Mouse (Mus musculus) heart, embryonic 15.5 days (tissue): ENCODE data around the gene Vrk3. TPM values are rescaled to one million over a fixed set of nuclear protein-coding genes. Genes with fewer than 3 reads are reported as not detected.
A peak's percentile ranks its signal among the peaks of the same experiment; 100 is the strongest.
"Not testable (repeated sequence)": the region's sequence is repeated elsewhere in the genome, so short reads cannot be mapped to it uniquely, and the experiment has no call there.

Experiments
- ATAC-seq: fragments of 200-750 bp; cut with Nextera tagmentation; replicated peaks from 2 replicates; pipeline ENCODE4 v1.8.0; 2017; ENCODE audit warnings: low read depth, moderate TSS enrichment; ENCODE audit not compliant: insufficient number of reproducible peaks, insufficient read depth, low FRiP score
- H3K27ac ChIP-seq: fragments of 300-500 bp; sonication (generic); 2 replicates; pipeline ENCODE4 v1.5.1; 2015; ENCODE audit warnings: mild to moderate bottlenecking, inconsistent platforms
- H3K27me3 ChIP-seq: fragments of 300-500 bp; sonication (generic); 2 replicates; pipeline ENCODE4 v1.6.1; 2015; ENCODE audit warnings: inconsistent platforms
- H3K36me3 ChIP-seq: fragments of 300-500 bp; sonication (generic); 2 replicates; pipeline ENCODE4 v1.6.1; 2015; ENCODE audit warnings: mild to moderate bottlenecking, inconsistent platforms
- H3K4me1 ChIP-seq: fragments of 300-500 bp; sonication (generic); replicated peaks from 2 replicates; pipeline ENCODE4 v1.6.1; 2015; ENCODE audit warnings: inconsistent platforms
- H3K4me2 ChIP-seq: fragments of 300-500 bp; sonication (generic); 2 replicates; pipeline ENCODE4 v1.6.1; 2015; ENCODE audit warnings: inconsistent platforms, mild to moderate bottlenecking, moderate library complexity
- H3K4me3 ChIP-seq: fragments of 300-500 bp; sonication (generic); 2 replicates; pipeline ENCODE4 v1.5.1; 2015; ENCODE audit warnings: mild to moderate bottlenecking, inconsistent platforms
- H3K9ac ChIP-seq: fragments of 300-500 bp; sonication (generic); 2 replicates; pipeline ENCODE4 v1.6.1; 2015; ENCODE audit warnings: mild to moderate bottlenecking, inconsistent platforms
- H3K9me3 ChIP-seq: fragments of 300-500 bp; sonication (generic); replicated peaks from 2 replicates; pipeline ENCODE4 v1.6.1; 2016; ENCODE audit warnings: inconsistent platforms
- WGBS: fragments of 180-500 bp; shearing (Covaris S2); methylation state at CpG from one replicate; pipeline ENCODE4 v1.1.7; 2015; ENCODE audit warnings: mixed read lengths; 5-methylcytosine and 5-hydroxymethylcytosine counted together
- polyA plus RNA-seq: library from polyadenylated mRNA; unstranded; fragments of >200 nt; fragmentation: Nextera tagmentation; extraction: Ambion mirVana; gene quantifications from 2 replicates; pipeline ENCODE4 v1.2.1, GENCODE M21; 2015

Vrk3 gene
- polyA plus RNA-seq: 32.7 and 34.0 TPM in 2 replicates

DNA sequence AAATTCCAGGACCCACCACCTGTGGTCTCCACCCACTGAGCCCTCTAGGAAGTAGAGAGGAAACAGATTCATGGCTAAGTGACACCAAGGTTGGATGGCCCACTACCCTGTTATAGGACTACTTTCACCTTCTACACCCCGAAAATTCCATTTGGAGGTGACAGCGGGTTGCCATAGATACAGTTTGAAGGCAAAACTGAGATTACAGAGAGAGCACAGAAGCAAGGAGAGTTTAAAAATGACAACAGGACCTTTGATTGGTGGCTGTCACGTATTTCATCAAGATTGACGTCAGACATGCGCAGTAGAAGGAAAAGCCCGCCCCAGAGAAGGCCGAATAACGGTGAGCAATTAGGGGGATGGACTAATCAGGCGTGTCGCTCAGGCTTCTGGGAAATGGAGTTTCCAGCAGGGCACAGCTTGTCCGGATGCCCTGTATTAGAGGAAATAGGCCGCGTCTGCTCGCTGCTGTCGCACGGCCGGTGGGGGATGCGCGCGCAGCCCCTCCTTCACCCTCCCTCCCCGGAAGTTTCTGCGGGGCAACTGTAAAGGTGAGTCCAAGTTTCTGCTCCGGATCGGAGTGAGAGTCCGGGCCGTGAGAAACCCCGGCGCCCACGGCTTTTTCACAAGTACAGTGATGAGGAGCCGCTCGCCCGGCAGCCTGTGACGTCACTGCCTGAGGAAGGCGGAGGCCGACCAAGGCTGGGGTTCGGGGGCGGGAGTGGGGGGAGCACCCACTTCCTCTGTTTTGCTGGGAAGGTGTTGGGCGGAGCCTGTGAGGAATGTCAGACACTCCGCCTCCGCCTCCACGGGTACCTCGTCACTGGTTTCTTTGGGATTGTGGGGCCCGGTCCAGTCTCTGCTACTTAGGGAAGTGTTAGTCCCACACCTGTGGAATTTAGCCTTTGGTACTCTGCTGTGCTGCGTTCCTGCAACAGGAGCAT lies at the start of gene Vrk3:
Gene Vrk3 (plus strand): TSS at position 313 of the 944 bp plus-strand sequence.
- Histone ChIP-seq H3K27ac (peak within 1 kb of the TSS; percentile 88), H3K4me3 (peak within 1 kb of the TSS; percentile 73), H3K27me3 (no peaks in the 10 kb centered on the region), H3K4me1 (peaks cover 25% of the 10 kb centered on the region), H3K9me3 (no peaks in the 10 kb centered on the region), H3K4me2 (peak within 1 kb of the TSS; percentile 69), H3K36me3 (peaks cover 12% of the 10 kb centered on the region), H3K9ac (peak within 1 kb of the TSS; percentile 74)
- under 1% methylated on average over 44 of the region's 44 CpGs for WGBS
- peak; percentile 99 for ATAC-seq

DNA sequence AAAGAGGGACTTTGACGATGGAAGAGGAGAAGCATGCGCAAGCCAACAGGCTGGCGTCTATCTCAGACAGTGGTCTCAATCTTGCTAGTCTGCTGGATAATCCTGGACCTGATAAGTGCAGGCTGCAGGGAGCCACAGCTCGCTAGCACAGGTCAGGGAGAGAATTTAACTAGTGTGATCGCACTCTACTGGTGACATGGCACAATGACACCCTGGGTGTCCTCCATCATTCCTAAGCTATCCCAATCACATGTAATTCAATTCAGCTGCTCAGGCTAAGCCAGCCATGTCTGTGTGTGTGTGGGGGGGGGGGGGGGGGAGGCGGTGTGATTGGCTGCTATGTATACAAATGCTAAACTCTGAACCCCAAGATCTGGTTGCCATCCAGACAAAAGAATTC lies 46.3 kb upstream of the Vrk3 start:
- no peak overlapping the region for H3K4me3 ChIP-seq
- no peak overlapping the region for H3K27ac ChIP-seq
- no peak for ATAC-seq
- no peak overlapping the region for H3K4me2 ChIP-seq
- no peaks in the 10 kb centered on the region for H3K36me3 ChIP-seq
- H3K9me3 ChIP-seq: no peaks in the 10 kb centered on the region
- H3K4me1 ChIP-seq: peaks cover 12% of the 10 kb centered on the region
- 0 out of 2 replicates have a peak, but pooled peaks cover 2% of the 10 kb centered on the region for H3K27me3 ChIP-seq
- no peak overlapping the region for H3K9ac ChIP-seq
- 7% methylated on average over 6 of the region's 6 CpGs for WGBS

DNA sequence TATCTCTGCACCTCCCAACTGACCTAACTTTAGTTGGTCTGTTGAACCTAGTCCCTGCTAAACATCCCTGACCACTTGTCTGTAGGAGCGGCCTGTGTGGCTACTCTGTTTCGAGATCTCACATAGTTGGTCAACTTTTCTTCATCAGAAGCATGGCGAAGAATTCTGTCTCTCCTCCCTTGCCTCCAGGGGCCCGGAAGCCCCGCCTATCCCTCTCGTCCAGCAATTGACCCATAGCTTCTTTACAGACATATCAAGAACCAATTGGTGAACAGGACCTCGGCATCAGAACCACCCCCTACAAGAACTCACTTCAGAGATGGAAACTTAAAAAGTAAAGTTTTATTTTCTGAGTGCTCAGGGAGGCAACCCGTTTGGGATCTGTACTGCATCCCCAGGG lies 45.2 kb upstream of the Vrk3 start:
- 65% methylated on average over 8 of the region's 8 CpGs for WGBS
- Histone ChIP-seq H3K4me3 (no peak overlapping the region), H3K9me3 (no peaks in the 10 kb centered on the region), H3K36me3 (no peaks in the 10 kb centered on the region), H3K4me1 (0 out of 2 replicates have a peak, but pooled peaks cover 2% of the 10 kb centered on the region), H3K27me3 (0 out of 2 replicates have a peak, but pooled peaks cover 2% of the 10 kb centered on the region), H3K4me2 (no peak overlapping the region), H3K27ac (no peak overlapping the region), H3K9ac (no peak overlapping the region)
- no peak for ATAC-seq

DNA sequence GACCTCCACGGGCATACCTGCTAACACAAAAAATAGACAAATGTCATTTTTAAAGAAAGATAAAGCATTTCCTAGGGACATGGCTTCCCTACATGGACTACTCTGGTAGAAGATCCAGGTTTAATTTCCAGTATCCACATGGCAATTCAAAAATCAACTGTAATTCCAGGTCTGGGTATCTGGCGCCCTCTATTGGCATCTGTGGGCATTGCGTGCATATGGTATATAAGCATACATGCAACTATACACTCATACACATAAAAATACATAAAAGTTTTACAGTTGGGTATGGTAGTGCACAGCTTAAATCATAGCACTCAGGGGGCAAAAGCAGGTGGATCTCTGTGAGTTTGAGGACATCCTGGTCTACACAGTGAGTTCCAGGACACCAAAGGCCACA lies 43.9 kb upstream of the Vrk3 start:
- Histone ChIP-seq H3K36me3 (no peaks in the 10 kb centered on the region), H3K9ac (no peak overlapping the region), H3K27me3 (no peaks in the 10 kb centered on the region), H3K4me2 (no peak overlapping the region), H3K4me3 (no peak overlapping the region), H3K4me1 (0 out of 2 replicates have a peak, but pooled peaks cover 2% of the 10 kb centered on the region), H3K27ac (no peak overlapping the region), H3K9me3 (no peaks in the 10 kb centered on the region)
- no peak for ATAC-seq
- WGBS: 52% methylated on average over 3 of the region's 3 CpGs

DNA sequence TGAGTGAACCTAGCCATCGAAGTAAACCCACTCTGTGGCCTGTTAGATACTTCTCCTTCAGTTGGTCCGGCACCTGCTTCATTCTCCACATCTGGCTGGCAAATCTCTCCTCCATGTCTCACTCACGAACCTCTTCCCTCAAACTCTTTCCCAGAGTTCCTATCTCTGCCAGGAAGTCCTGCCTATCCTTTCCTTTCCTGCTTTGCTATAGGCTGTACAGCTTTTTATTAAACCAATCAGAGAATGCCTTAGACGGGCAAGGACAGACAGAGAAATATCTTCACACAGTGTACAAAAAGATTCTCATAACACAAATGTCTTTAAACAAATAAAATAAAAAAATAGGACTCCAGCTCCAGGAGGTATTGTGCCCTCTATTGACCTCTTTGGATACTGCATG lies 43.1 kb upstream of the Vrk3 start:
- no peak for ATAC-seq
- Histone ChIP-seq H3K9ac (no peak overlapping the region), H3K4me3 (no peak overlapping the region), H3K36me3 (no peaks in the 10 kb centered on the region), H3K4me1 (0 out of 2 replicates have a peak, but pooled peaks cover 2% of the 10 kb centered on the region), H3K27me3 (no peaks in the 10 kb centered on the region), H3K9me3 (no peaks in the 10 kb centered on the region), H3K4me2 (no peak overlapping the region), H3K27ac (no peak overlapping the region)
- WGBS: 82% methylated on average over 4 of the region's 4 CpGs

DNA sequence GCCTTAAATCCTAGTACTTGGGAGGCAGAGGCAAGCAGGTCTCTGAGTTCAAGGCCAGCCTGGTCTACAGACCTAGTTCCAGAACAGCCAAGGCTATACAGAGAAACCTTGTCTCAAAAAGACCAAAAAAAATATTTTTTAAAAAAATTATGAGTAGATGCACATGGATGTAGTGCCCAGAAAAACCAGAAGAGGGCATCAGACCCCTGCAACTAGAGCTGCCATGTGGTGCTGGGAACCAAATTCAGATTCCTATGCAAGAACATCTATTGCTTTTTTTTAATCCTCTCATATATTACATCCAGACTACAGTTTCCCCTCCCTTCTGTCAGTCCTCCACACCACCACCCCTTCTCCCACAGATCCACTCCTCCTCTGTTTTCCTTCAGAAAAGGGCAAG lies 41.9 kb upstream of the Vrk3 start:
- no peaks in the 10 kb centered on the region for H3K9me3 ChIP-seq
- no peak overlapping the region for H3K27ac ChIP-seq
- no peak overlapping the region for H3K4me2 ChIP-seq
- no peak overlapping the region for H3K4me3 ChIP-seq
- no peak for ATAC-seq
- no peaks in the 10 kb centered on the region for H3K27me3 ChIP-seq
- H3K9ac ChIP-seq: no peak overlapping the region
- H3K36me3 ChIP-seq: no peaks in the 10 kb centered on the region
- 0 out of 2 replicates have a peak, but pooled peaks cover 2% of the 10 kb centered on the region for H3K4me1 ChIP-seq

DNA sequence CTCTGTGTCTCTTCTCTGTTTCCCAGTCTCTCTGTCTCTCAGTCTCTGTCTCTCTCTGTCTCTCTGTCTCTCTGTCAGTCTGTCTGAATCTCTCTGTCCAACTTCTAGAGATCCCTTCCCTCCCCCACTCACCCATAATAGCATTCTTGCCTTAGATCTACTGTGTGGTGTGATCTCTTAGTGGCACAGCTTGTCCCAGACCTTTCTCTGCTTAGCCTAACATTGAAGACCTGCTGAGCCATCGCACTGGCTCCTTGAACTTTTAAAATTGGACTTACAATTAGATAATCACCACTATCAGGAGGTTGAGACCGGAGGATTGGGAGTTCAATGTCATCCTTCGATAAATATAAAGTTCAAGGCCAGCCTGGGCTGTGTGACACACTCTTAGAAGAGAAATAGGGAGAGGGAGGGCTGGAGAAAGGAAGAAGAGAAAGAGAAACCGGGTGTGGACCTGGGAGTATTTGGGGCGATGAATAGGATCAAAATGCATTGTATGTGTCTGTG lies 41.0 kb upstream of the Vrk3 start:
- 81% methylated on average over 5 of the region's 5 CpGs for WGBS
- ATAC-seq: no peak
- H3K9me3 ChIP-seq: no peaks in the 10 kb centered on the region

DNA sequence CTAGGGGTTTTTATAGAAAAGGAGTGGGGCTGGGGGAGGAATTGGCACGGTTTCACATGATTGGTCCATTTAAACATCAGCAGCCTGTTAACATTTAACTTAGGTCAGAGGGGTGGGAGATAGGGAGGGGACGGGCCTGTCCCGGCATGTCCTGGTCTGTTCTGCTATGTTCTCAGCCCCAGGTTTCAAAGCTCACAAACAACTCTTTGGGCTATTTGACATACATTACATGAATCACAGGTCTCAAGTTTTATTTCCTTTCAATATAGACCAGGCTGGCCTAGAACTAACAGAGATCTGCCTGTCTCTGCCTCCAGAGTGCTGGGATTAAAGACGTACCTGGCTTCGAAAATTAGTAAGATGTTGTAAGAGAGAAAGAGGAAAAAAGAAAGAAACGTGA lies 40.1 kb upstream of the Vrk3 start:
- not testable (repeated sequence) for H3K36me3 ChIP-seq, H3K4me3 ChIP-seq, H3K9ac ChIP-seq, H3K27me3 ChIP-seq, H3K4me1 ChIP-seq, ATAC-seq, H3K4me2 ChIP-seq, H3K9me3 ChIP-seq, H3K27ac ChIP-seq
- WGBS: 76% methylated on average over 6 of the region's 6 CpGs

More for the DNA sequence above, 41.0 kb upstream of the Vrk3 start:
- H3K4me3 ChIP-seq: no peak overlapping the region
- no peaks in the 10 kb centered on the region for H3K27me3 ChIP-seq
- H3K36me3 ChIP-seq: no peaks in the 10 kb centered on the region
- H3K27ac ChIP-seq: no peak overlapping the region
- H3K4me2 ChIP-seq: no peak overlapping the region
- H3K4me1 ChIP-seq: no peaks in the 10 kb centered on the region
- H3K9ac ChIP-seq: no peak overlapping the region

DNA sequence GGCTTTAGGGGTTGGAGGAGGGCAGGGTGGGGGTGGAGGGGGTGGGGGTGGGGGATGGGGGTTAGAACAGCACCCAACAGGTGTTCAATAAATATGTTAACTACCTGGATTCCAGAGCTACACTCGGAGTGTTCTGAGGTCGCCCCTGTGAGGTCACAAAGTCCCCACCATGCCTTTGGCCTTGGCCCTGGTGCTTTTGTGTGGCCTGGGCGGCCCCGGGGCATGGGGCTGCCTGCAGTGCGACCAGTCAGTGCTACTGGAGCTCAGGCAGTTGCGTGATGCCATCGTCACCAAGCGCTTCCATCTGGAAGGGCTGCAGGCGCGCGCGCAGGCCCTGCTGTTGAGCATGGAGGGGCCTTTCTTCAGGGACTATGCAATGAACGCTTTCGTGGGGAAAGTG lies 39.6 kb upstream of the Vrk3 start, which contains the start of gene Izumo2:
Gene Izumo2 (plus strand): TSS at position 169 of the 400 bp plus-strand sequence.
- WGBS: 76% methylated on average over 14 of the region's 14 CpGs
- no peak within 1 kb of the TSS for H3K4me2 ChIP-seq
- H3K27ac ChIP-seq: no peak within 1 kb of the TSS
- no peaks in the 10 kb centered on the region for H3K27me3 ChIP-seq
- ATAC-seq: no peak
- H3K4me1 ChIP-seq: no peaks in the 10 kb centered on the region
- H3K36me3 ChIP-seq: no peaks in the 10 kb centered on the region
- H3K9ac ChIP-seq: no peak within 1 kb of the TSS
- no peak within 1 kb of the TSS for H3K4me3 ChIP-seq
- H3K9me3 ChIP-seq: no peaks in the 10 kb centered on the region

DNA sequence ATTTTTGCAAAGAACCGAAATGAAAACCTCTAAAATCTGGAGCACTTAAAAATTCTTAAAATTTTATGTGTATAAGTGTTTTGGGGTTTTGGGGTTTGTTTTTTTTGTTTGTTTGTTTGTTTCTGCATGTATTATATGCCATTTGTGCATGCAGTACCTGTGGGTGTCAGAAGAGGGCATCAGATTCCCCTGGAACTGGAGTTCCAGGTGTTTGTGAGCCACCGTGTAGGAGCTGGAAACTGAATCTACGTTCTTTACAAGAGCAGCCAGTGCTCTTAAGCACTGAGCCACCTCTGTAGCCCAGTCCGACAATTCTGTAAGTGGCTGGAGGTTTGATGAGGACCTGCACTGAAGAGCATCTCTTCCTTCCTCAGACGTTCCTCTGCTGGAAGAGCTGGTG lies 38.3 kb upstream of the Vrk3 start:
- no peaks in the 10 kb centered on the region for H3K9me3 ChIP-seq
- H3K4me3 ChIP-seq: no peak overlapping the region
- no peaks in the 10 kb centered on the region for H3K27me3 ChIP-seq
- H3K36me3 ChIP-seq: no peaks in the 10 kb centered on the region
- 73% methylated on average over 5 of the region's 5 CpGs for WGBS
- H3K27ac ChIP-seq: no peak overlapping the region
- H3K9ac ChIP-seq: no peak overlapping the region
- no peak overlapping the region for H3K4me2 ChIP-seq
- no peaks in the 10 kb centered on the region for H3K4me1 ChIP-seq
- no peak for ATAC-seq

DNA sequence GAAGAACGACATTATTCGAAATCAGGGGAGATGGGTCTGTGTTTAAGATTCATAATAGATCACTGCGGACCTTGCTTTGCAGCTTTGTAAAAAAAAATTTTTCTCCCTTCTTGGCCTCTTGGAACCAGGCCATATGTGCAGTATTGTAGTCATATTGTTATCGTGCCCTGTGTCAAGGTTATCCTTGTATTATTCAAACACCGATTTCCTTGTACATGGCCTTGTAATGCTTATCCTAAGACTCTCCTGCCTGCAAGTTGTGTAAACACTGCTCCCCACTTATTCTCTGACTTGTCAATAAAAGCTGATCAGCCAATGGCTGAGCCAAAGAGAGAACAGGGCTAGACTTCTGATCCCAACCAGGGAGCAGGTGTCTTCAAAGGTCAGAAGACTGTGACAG lies 26.2 kb upstream of the Vrk3 start:
- Histone ChIP-seq H3K4me1 (no peaks in the 10 kb centered on the region), H3K27me3 (peaks cover 4% of the 10 kb centered on the region; the same call in 1 of the 2 replicates), H3K4me3 (no peak overlapping the region), H3K36me3 (no peaks in the 10 kb centered on the region), H3K4me2 (no peak overlapping the region), H3K9me3 (no peaks in the 10 kb centered on the region), H3K9ac (no peak overlapping the region), H3K27ac (no peak overlapping the region)
- no peak for ATAC-seq
- WGBS: 71% methylated on average over 5 of the region's 5 CpGs
